Mouse (Mus musculus): ENCODE measurements around the gene Impdh1. TPM values are rescaled to one million over a fixed set of nuclear protein-coding genes. Genes with fewer than 3 reads are reported as not detected.

Impdh1 gene
- 77.6 and 83.7 TPM in 2 replicates for polyA plus RNA-seq (2014; fragmentation: Nextera tagmentation; extraction: Ambion mirVana)

- ATAC-seq (ENCODE audit: low read depth), result peak; percentile 73
- H3K27ac ChIP-seq (ENCODE audit: low read depth, low read length), result no peak within 1 kb of the TSS
- peak within 1 kb of the TSS; percentile 63 for H3K4me3 ChIP-seq (ENCODE audit: low read depth, low read length)
- no peaks in the 10 kb centered on the region for H3K36me3 ChIP-seq (ENCODE audit: control insufficient read depth, insufficient read depth, low read length)
- WGBS, result under 1% methylated on average over 55 of the region's 56 CpGs
- peak within 1 kb of the TSS; percentile 76 for H3K9ac ChIP-seq (replicated peaks; ENCODE audit: low read depth, low read length)
- H3K27me3 ChIP-seq (ENCODE audit: control insufficient read depth, insufficient read depth, low read length), result peaks cover 7% of the 10 kb centered on the region; the same call in 1 of the 2 replicates
- H3K4me2 ChIP-seq (ENCODE audit: low read depth, low read length), result peak within 1 kb of the TSS; percentile 93
- H3K4me1 ChIP-seq (ENCODE audit: control insufficient read depth, insufficient read depth, low read length), result peaks cover 16% of the 10 kb centered on the region; the same call in 1 of the 2 replicates
- H3K9me3 ChIP-seq (ENCODE audit: control insufficient read depth, low read length), result no peaks in the 10 kb centered on the region
Observed at GRCm38 (mm10) chr6:29215881-29216501, at the start of gene Impdh1. TSS of gene Impdh1 (minus strand) at chr6:29216364.

GRCm38 (mm10) chr6:29264456-29264781 is 48.3 kb upstream of the Impdh1 start:
- Histone ChIP-seq H3K36me3 (ENCODE audit: control insufficient read depth, insufficient read depth, low read length) (no peaks in the 10 kb centered on the region), H3K27me3 (ENCODE audit: control insufficient read depth, insufficient read depth, low read length) (no peaks in the 10 kb centered on the region), H3K9ac (replicated peaks; ENCODE audit: low read depth, low read length) (no peak overlapping the region), H3K9me3 (ENCODE audit: control insufficient read depth, low read length) (no peaks in the 10 kb centered on the region), H3K4me3 (ENCODE audit: low read depth, low read length) (no peak overlapping the region), H3K4me1 (ENCODE audit: control insufficient read depth, insufficient read depth, low read length) (no peaks in the 10 kb centered on the region), H3K27ac (ENCODE audit: low read depth, low read length) (no peak overlapping the region), H3K4me2 (ENCODE audit: low read depth, low read length) (no peak overlapping the region)
- WGBS, result 98% methylated on average over 3 of the region's 3 CpGs
- ATAC-seq (ENCODE audit: low read depth), result 0 out of 2 replicates have a peak, but pooled peaks have one; percentile 4

GRCm38 (mm10) chr6:29263650-29264455 is 47.7 kb upstream of the Impdh1 start:
- ATAC-seq (ENCODE audit: low read depth), result peak; percentile 74; the same call in 1 of the 2 replicates
- WGBS, result 35% methylated on average over 6 of the region's 6 CpGs
- H3K27ac ChIP-seq (ENCODE audit: low read depth, low read length), result no peak overlapping the region

GRCm38 (mm10) chr6:29261831-29262230 is 45.7 kb upstream of the Impdh1 start:
- no peak overlapping the region for H3K27ac ChIP-seq (ENCODE audit: low read depth, low read length)
- no peak overlapping the region for H3K4me3 ChIP-seq (ENCODE audit: low read depth, low read length)
- H3K27me3 ChIP-seq (ENCODE audit: control insufficient read depth, insufficient read depth, low read length), result no peaks in the 10 kb centered on the region
- ATAC-seq (ENCODE audit: low read depth), result no peak
- H3K36me3 ChIP-seq (ENCODE audit: control insufficient read depth, insufficient read depth, low read length), result no peaks in the 10 kb centered on the region
- no peak overlapping the region for H3K4me2 ChIP-seq (ENCODE audit: low read depth, low read length)
- WGBS, result 86% methylated on average over 5 of the region's 5 CpGs
- no peak overlapping the region for H3K9ac ChIP-seq (replicated peaks; ENCODE audit: low read depth, low read length)
- H3K4me1 ChIP-seq (ENCODE audit: control insufficient read depth, insufficient read depth, low read length), result no peaks in the 10 kb centered on the region
- H3K9me3 ChIP-seq (ENCODE audit: control insufficient read depth, low read length), result no peaks in the 10 kb centered on the region

More at GRCm38 (mm10) chr6:29263650-29264455, 47.7 kb upstream of the Impdh1 start:
- Histone ChIP-seq H3K4me1 (ENCODE audit: control insufficient read depth, insufficient read depth, low read length) (no peaks in the 10 kb centered on the region), H3K9ac (replicated peaks; ENCODE audit: low read depth, low read length) (no peak overlapping the region), H3K4me3 (ENCODE audit: low read depth, low read length) (no peak overlapping the region), H3K9me3 (ENCODE audit: control insufficient read depth, low read length) (no peaks in the 10 kb centered on the region), H3K4me2 (ENCODE audit: low read depth, low read length) (no peak overlapping the region), H3K27me3 (ENCODE audit: control insufficient read depth, insufficient read depth, low read length) (no peaks in the 10 kb centered on the region), H3K36me3 (ENCODE audit: control insufficient read depth, insufficient read depth, low read length) (no peaks in the 10 kb centered on the region)

- Histone ChIP-seq H3K9ac (replicated peaks; ENCODE audit: low read depth, low read length) (no peak overlapping the region), H3K27me3 (ENCODE audit: control insufficient read depth, insufficient read depth, low read length) (no peaks in the 10 kb centered on the region), H3K27ac (ENCODE audit: low read depth, low read length) (no peak overlapping the region), H3K36me3 (ENCODE audit: control insufficient read depth, insufficient read depth, low read length) (no peaks in the 10 kb centered on the region), H3K9me3 (ENCODE audit: control insufficient read depth, low read length) (no peaks in the 10 kb centered on the region), H3K4me2 (ENCODE audit: low read depth, low read length) (no peak overlapping the region), H3K4me1 (ENCODE audit: control insufficient read depth, insufficient read depth, low read length) (no peaks in the 10 kb centered on the region), H3K4me3 (ENCODE audit: low read depth, low read length) (no peak overlapping the region)
- WGBS, result 88% methylated on average over 1 of the region's 1 CpGs
- no peak for ATAC-seq (ENCODE audit: low read depth)
Observed at GRCm38 (mm10) chr6:29259418-29259817, 43.3 kb upstream of the Impdh1 start.

GRCm38 (mm10) chr6:29247072-29247471 is 30.9 kb upstream of the Impdh1 start:
- Histone ChIP-seq H3K27ac (ENCODE audit: low read depth, low read length) (no peak overlapping the region), H3K4me3 (ENCODE audit: low read depth, low read length) (no peak overlapping the region), H3K36me3 (ENCODE audit: control insufficient read depth, insufficient read depth, low read length) (no peaks in the 10 kb centered on the region), H3K9ac (replicated peaks; ENCODE audit: low read depth, low read length) (no peak overlapping the region), H3K27me3 (ENCODE audit: control insufficient read depth, insufficient read depth, low read length) (no peaks in the 10 kb centered on the region), H3K4me2 (ENCODE audit: low read depth, low read length) (no peak overlapping the region), H3K9me3 (ENCODE audit: control insufficient read depth, low read length) (no peaks in the 10 kb centered on the region), H3K4me1 (ENCODE audit: control insufficient read depth, insufficient read depth, low read length) (no peaks in the 10 kb centered on the region)
- WGBS, result 20% methylated on average over 4 of the region's 4 CpGs
- ATAC-seq (ENCODE audit: low read depth), result no peak

GRCm38 (mm10) chr6:29246585-29246984 is 30.4 kb upstream of the Impdh1 start:
- Histone ChIP-seq H3K36me3 (ENCODE audit: control insufficient read depth, insufficient read depth, low read length) (no peaks in the 10 kb centered on the region), H3K9ac (replicated peaks; ENCODE audit: low read depth, low read length) (no peak overlapping the region), H3K9me3 (ENCODE audit: control insufficient read depth, low read length) (no peaks in the 10 kb centered on the region), H3K4me1 (ENCODE audit: control insufficient read depth, insufficient read depth, low read length) (no peaks in the 10 kb centered on the region), H3K27me3 (ENCODE audit: control insufficient read depth, insufficient read depth, low read length) (no peaks in the 10 kb centered on the region), H3K4me3 (ENCODE audit: low read depth, low read length) (no peak overlapping the region), H3K4me2 (ENCODE audit: low read depth, low read length) (no peak overlapping the region), H3K27ac (ENCODE audit: low read depth, low read length) (no peak overlapping the region)
- 66% methylated on average over 5 of the region's 5 CpGs for WGBS
- ATAC-seq (ENCODE audit: low read depth), result no peak

- 86% methylated on average over 3 of the region's 3 CpGs for WGBS
- no peak overlapping the region for H3K9ac ChIP-seq (replicated peaks; ENCODE audit: low read depth, low read length)
Observed at GRCm38 (mm10) chr6:29246183-29246582, 30.0 kb upstream of the Impdh1 start.

More at GRCm38 (mm10) chr6:29246183-29246582, 30.0 kb upstream of the Impdh1 start:
- Histone ChIP-seq H3K4me1 (ENCODE audit: control insufficient read depth, insufficient read depth, low read length) (no peaks in the 10 kb centered on the region), H3K27ac (ENCODE audit: low read depth, low read length) (no peak overlapping the region), H3K36me3 (ENCODE audit: control insufficient read depth, insufficient read depth, low read length) (no peaks in the 10 kb centered on the region), H3K4me2 (ENCODE audit: low read depth, low read length) (no peak overlapping the region), H3K4me3 (ENCODE audit: low read depth, low read length) (no peak overlapping the region), H3K27me3 (ENCODE audit: control insufficient read depth, insufficient read depth, low read length) (no peaks in the 10 kb centered on the region), H3K9me3 (ENCODE audit: control insufficient read depth, low read length) (no peaks in the 10 kb centered on the region)
- no peak for ATAC-seq (ENCODE audit: low read depth)

Measured in neural tube, embryonic 14.5 days (tissue).